Mouse (Mus musculus): Measurements from ENCODE around the gene Gna12. TPM values are rescaled to one million over a fixed set of nuclear protein-coding genes. Genes with fewer than 3 reads are reported as not detected.

Gna12 gene
- polyA plus RNA-seq, 1 experiment from 2014 or later: 37.9 TPM

DNA sequence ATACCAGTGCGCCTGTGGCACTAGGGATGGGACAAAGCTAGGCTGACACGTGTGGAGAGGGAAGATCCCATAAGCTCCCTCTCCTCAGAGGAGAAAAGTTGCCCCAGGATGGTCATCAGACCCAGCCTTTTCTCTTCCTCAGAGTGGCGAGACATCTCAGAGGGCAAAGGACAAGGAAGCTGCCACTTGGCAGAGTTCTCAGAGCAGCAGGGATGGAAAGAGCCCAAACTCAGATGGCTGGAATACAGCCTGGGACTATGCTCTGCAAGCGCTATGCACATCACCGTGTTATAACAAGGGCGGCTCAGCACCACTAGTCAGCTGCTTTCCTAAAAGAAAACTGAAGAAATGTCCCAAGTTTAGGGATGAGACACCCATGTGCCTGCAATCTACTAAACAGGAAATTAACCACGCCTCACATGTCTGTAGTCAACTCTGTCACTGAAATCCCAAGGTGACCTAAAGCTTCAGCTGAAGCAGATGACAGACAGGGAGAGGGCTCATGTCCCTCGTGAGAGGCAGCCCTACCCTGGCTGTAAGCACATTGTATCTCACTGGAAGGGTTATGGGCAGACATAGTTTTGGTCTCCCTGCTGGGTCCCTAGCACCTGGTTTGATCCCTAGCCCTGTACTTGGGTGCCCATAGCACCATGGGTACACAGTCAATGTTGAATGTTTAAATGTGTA is 48.2 kb downstream of the Gna12 start:
- no peaks in the 10 kb centered on the region for H3K9me3 ChIP-seq (replicated peaks)
- no peak overlapping the region for H3K9ac ChIP-seq
- H3K36me3 ChIP-seq: peaks cover 25% of the 10 kb centered on the region
- H3K4me2 ChIP-seq: no peak overlapping the region
- H3K27me3 ChIP-seq: no peaks in the 10 kb centered on the region
- WGBS: 77% methylated on average over 8 of the region's 8 CpGs
- ATAC-seq (replicated peaks; ENCODE audit: insufficient number of reproducible peaks, insufficient read depth, low FRiP score, low read depth): no peak; the same call in 1 of the 2 replicates
- H3K4me1 ChIP-seq (replicated peaks): peaks cover 37% of the 10 kb centered on the region
- H3K27ac ChIP-seq: peak overlapping the region; percentile 35
- no peak overlapping the region for H3K4me3 ChIP-seq

DNA sequence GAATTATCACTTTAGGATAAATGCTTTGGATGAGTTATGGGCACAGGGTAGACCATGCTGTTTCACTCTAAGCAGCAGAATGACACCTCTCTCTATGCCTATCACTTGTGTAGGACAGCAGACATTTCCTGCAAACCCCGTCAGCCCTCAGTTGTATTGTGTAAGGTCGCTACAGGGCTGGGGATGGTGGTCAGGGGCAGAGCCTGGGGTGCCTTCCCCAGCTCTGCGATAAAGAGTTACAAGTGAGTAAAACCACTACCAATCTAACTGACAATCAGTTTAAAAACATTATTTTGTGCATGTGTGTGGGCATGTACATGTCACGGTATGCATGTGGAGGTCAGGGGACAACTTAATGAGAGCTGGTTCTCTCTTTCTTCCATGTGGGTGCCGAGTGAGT is 49.1 kb downstream of the Gna12 start:
- Histone ChIP-seq H3K36me3 (peaks cover 25% of the 10 kb centered on the region), H3K27me3 (no peaks in the 10 kb centered on the region), H3K27ac (no peak overlapping the region), H3K4me3 (no peak overlapping the region), H3K9ac (no peak overlapping the region), H3K9me3 (replicated peaks) (no peaks in the 10 kb centered on the region), H3K4me1 (replicated peaks) (peaks cover 39% of the 10 kb centered on the region), H3K4me2 (no peak overlapping the region)
- 71% methylated on average over 5 of the region's 5 CpGs for WGBS
- no peak for ATAC-seq (replicated peaks; ENCODE audit: insufficient number of reproducible peaks, insufficient read depth, low FRiP score, low read depth)

GRCm38 (mm10) chr5:140776968-140777367 is 53.3 kb downstream of the Gna12 start:
- no peak overlapping the region for H3K9ac ChIP-seq

GRCm38 (mm10) chr5:140775111-140775510 is 55.1 kb downstream of the Gna12 start:
- no peak overlapping the region for H3K27ac ChIP-seq
- H3K4me1 ChIP-seq (replicated peaks): peaks cover 44% of the 10 kb centered on the region
- no peak for ATAC-seq (replicated peaks; ENCODE audit: insufficient number of reproducible peaks, insufficient read depth, low FRiP score, low read depth)
- H3K4me3 ChIP-seq: no peak overlapping the region
- H3K9me3 ChIP-seq (replicated peaks): no peaks in the 10 kb centered on the region
- H3K4me2 ChIP-seq: no peak overlapping the region
- H3K27me3 ChIP-seq: no peaks in the 10 kb centered on the region
- 95% methylated on average over 4 of the region's 4 CpGs for WGBS
- 0 out of 2 replicates have a peak, but pooled peaks cover 3% of the 10 kb centered on the region for H3K36me3 ChIP-seq
- H3K9ac ChIP-seq: no peak overlapping the region

More at GRCm38 (mm10) chr5:140776968-140777367, 53.3 kb downstream of the Gna12 start:
- Histone ChIP-seq H3K4me3 (no peak overlapping the region), H3K27me3 (no peaks in the 10 kb centered on the region), H3K27ac (peak overlapping the region; percentile 49), H3K9me3 (replicated peaks) (no peaks in the 10 kb centered on the region), H3K4me1 (replicated peaks) (peaks cover 38% of the 10 kb centered on the region), H3K36me3 (0 out of 2 replicates have a peak, but pooled peaks cover 3% of the 10 kb centered on the region), H3K4me2 (no peak overlapping the region)
- ATAC-seq (replicated peaks; ENCODE audit: insufficient number of reproducible peaks, insufficient read depth, low FRiP score, low read depth): no peak
- WGBS: 45% methylated on average over 9 of the region's 9 CpGs

GRCm38 (mm10) chr5:140772158-140772557 is 58.1 kb downstream of the Gna12 start:
- Histone ChIP-seq H3K36me3 (0 out of 2 replicates have a peak, but pooled peaks cover 3% of the 10 kb centered on the region), H3K27me3 (no peaks in the 10 kb centered on the region), H3K4me1 (replicated peaks) (peaks cover 64% of the 10 kb centered on the region), H3K9ac (no peak overlapping the region), H3K9me3 (replicated peaks) (no peaks in the 10 kb centered on the region), H3K27ac (peak overlapping the region; percentile 78), H3K4me2 (no peak overlapping the region), H3K4me3 (no peak overlapping the region)
- no peak for ATAC-seq (replicated peaks; ENCODE audit: insufficient number of reproducible peaks, insufficient read depth, low FRiP score, low read depth)
- WGBS: 50% methylated on average over 7 of the region's 7 CpGs

DNA sequence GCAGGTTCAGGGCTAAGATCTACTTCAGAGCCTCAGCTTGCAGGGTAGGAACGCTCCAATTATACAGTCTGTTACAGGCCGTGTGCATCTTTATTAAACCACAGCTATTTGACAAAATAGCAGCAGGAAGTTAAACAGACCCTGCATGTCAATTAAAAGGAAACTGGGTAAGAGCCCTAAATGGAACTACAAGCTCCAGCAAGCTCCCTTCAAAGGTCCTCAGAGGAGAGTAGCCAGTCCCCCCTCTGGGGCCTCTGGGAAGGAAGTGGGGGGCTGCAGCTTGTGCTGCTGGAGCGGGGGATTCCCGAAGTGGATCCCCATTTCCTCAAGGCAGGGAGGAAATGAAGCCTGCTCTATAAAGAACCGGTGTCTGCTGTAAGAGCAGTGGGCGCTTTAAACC is 58.6 kb downstream of the Gna12 start:
- 0 out of 2 replicates have a peak, but pooled peaks cover 3% of the 10 kb centered on the region for H3K36me3 ChIP-seq
- H3K4me2 ChIP-seq: no peak overlapping the region
- H3K27ac ChIP-seq: peak overlapping the region; percentile 78
- no peak overlapping the region for H3K9ac ChIP-seq
- H3K27me3 ChIP-seq: no peaks in the 10 kb centered on the region
- H3K4me3 ChIP-seq: no peak overlapping the region
- WGBS: 48% methylated on average over 6 of the region's 6 CpGs
- peaks cover 64% of the 10 kb centered on the region for H3K4me1 ChIP-seq (replicated peaks)
- H3K9me3 ChIP-seq (replicated peaks): no peaks in the 10 kb centered on the region
- ATAC-seq (replicated peaks; ENCODE audit: insufficient number of reproducible peaks, insufficient read depth, low FRiP score, low read depth): no peak

- no peak for ATAC-seq (replicated peaks; ENCODE audit: insufficient number of reproducible peaks, insufficient read depth, low FRiP score, low read depth)
- H3K9me3 ChIP-seq (replicated peaks): no peaks in the 10 kb centered on the region
- H3K9ac ChIP-seq: peak overlapping the region; percentile 20; the same call in 1 of the 2 replicates
- no peaks in the 10 kb centered on the region for H3K36me3 ChIP-seq
- no peak overlapping the region for H3K4me2 ChIP-seq
- peak overlapping the region; percentile 94 for H3K27ac ChIP-seq
- no peak overlapping the region for H3K4me3 ChIP-seq
- WGBS: 42% methylated on average over 5 of the region's 5 CpGs
- H3K27me3 ChIP-seq: no peaks in the 10 kb centered on the region
- peaks cover 79% of the 10 kb centered on the region for H3K4me1 ChIP-seq (replicated peaks)
These were observed 61.9 kb downstream of the Gna12 start for GRCm38 (mm10) chr5:140768333-140768732.

DNA sequence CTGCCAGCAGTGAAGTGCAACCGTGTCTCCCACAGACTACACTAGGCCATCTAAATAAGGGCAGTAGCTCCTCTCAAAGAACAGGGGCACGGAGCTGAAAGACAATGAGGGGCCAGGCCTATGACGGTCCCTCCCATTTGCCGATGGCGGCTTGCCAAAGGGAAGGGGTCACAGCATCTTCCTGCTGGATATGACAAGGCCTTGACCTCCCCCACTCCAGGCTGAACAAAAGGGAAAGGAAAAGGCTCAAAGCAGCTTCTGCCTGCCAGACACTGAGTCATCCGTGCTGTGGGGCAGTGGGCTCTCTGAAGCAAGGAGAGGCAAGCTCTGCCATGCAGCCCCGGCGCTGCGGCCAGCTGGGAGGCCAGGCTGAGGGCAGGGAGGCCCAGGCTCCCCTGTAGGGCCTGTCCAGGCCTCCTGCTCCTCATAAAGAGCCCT is 62.5 kb downstream of the Gna12 start:
- Histone ChIP-seq H3K9me3 (replicated peaks) (no peaks in the 10 kb centered on the region), H3K27ac (peak overlapping the region; percentile 94), H3K27me3 (no peaks in the 10 kb centered on the region), H3K4me2 (peak overlapping the region; percentile 37), H3K4me3 (no peak overlapping the region), H3K9ac (peak overlapping the region; percentile 20; the same call in 1 of the 2 replicates), H3K4me1 (replicated peaks) (peaks cover 75% of the 10 kb centered on the region), H3K36me3 (no peaks in the 10 kb centered on the region)
- 6% methylated on average over 9 of the region's 9 CpGs for WGBS
- ATAC-seq (replicated peaks; ENCODE audit: insufficient number of reproducible peaks, insufficient read depth, low FRiP score, low read depth): peak; percentile 84

- H3K27me3 ChIP-seq: no peaks in the 10 kb centered on the region
- peaks cover 63% of the 10 kb centered on the region for H3K4me1 ChIP-seq (replicated peaks)
- no peak overlapping the region for H3K9ac ChIP-seq
- no peak overlapping the region for H3K4me2 ChIP-seq
- H3K9me3 ChIP-seq (replicated peaks): no peaks in the 10 kb centered on the region
- peak overlapping the region; percentile 94; the same call in 1 of the 2 replicates for H3K27ac ChIP-seq
- no peaks in the 10 kb centered on the region for H3K36me3 ChIP-seq
- no peak for ATAC-seq (replicated peaks; ENCODE audit: insufficient number of reproducible peaks, insufficient read depth, low FRiP score, low read depth)
- WGBS: 74% methylated on average over 4 of the region's 4 CpGs
- H3K4me3 ChIP-seq: no peak overlapping the region
These were observed 63.7 kb downstream of the Gna12 start for GRCm38 (mm10) chr5:140766566-140766965.

DNA sequence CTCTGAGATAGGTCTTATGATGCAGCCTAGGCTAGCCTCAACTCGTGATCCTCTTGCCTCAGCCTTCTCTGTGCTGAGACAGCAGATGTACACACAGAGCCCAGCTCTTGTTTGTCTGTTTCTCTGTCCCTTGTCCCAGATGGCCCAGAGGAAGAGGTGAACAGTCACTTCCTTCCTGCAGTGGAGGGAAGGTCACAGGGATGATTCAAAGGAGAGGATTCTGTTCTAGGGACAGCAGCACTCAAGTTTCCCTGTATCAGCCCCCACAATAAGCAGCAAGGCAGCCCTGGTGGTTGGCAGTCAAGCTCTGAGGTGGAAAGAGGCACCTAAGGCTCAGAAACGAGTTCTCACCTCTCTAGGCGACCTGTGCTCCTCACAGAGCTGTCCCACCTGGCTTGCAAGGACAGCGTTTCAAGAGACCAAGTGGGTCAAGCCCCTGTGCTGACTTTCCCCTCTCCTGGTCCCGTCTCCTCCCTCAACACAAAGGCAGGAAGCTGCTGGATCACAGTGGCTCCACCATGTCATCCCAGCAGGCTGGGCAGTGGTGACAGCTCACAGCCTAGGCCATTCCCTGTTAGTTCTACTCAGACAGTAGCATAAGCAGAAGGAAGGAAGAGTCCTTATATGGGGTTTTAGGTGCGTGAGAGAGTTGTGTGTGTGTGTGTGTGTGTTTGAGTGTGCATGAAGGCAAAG is 65.2 kb downstream of the Gna12 start:
- H3K27ac ChIP-seq: peak overlapping the region; percentile 80
- peaks cover 12% of the 10 kb centered on the region for H3K36me3 ChIP-seq
- H3K4me1 ChIP-seq (replicated peaks): peaks cover 56% of the 10 kb centered on the region
- H3K4me3 ChIP-seq: no peak overlapping the region
- WGBS: 55% methylated on average over 6 of the region's 6 CpGs
- no peak overlapping the region for H3K9ac ChIP-seq
- H3K9me3 ChIP-seq (replicated peaks): no peaks in the 10 kb centered on the region
- no peaks in the 10 kb centered on the region for H3K27me3 ChIP-seq
- ATAC-seq (replicated peaks; ENCODE audit: insufficient number of reproducible peaks, insufficient read depth, low FRiP score, low read depth): 0 out of 2 replicates have a peak, but pooled peaks have one; percentile 23
- no peak overlapping the region for H3K4me2 ChIP-seq

GRCm38 (mm10) chr5:140762540-140762939 is 67.7 kb downstream of the Gna12 start:
- ATAC-seq (replicated peaks; ENCODE audit: insufficient number of reproducible peaks, insufficient read depth, low FRiP score, low read depth): no peak
- Histone ChIP-seq H3K36me3 (peaks cover 31% of the 10 kb centered on the region), H3K27ac (no peak overlapping the region), H3K9me3 (replicated peaks) (no peaks in the 10 kb centered on the region), H3K27me3 (no peaks in the 10 kb centered on the region), H3K9ac (no peak overlapping the region), H3K4me3 (no peak overlapping the region), H3K4me2 (no peak overlapping the region), H3K4me1 (replicated peaks) (peaks cover 34% of the 10 kb centered on the region)
- WGBS: 80% methylated on average over 4 of the region's 4 CpGs
